ENCODE assay signal across 9 mouse cellular contexts in the genomic region with DNA sequence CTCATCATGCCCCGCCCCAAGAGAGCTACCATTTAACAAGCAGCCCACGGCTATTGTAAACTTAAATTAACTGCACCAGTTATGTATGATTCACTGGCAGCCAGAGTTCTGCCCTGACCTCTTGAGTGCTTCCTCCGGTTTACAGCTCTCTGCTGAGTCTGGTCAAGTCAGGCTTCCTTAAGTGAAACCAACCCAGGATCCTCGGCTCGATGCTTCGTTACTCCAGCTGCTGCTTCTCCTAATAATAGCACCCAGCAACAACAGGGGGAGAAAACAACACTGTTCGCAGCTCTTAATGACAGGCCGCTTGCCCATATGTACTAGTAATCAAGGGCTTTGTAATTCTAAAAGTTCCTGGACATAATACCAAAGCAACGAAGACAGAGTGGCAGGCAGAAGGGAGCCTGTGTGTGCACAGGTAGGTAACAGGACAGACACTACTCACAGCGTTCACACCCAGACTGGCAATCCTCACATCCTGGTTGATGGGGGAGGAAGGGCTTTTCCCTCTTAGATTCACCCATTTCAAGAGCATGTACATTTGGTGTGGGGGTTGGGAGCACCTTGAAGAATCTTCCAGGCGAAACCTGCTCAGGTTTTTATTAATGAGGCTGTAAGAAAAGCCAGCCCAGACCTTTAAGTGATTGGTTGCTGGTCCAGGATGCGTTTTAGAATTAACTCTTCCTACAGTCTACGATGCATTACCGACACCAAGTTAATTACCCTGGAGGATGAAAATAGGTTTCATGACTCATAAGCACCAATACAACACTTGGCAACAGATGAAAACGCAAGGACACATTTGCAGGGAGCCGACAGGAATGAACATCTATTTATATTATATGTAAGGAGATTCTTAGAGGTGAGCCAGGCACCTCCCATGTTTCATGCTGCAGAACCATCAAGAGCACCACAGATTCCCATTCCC. TPM values are rescaled to one million over a fixed set of nuclear protein-coding genes. Genes with fewer than 3 reads are reported as not detected.
A peak's percentile ranks its signal among the peaks of the same experiment; 100 is the strongest.
DNase-seq lines count a peak whose midpoint lies in the region; ATAC-seq and TF ChIP-seq lines count a peak whose summit lies in the region.
"Had no signal": no experiment of that assay in that cellular context is flagged by ENCODE, and none has a peak within 500 bp of the region (broad histone marks: within the 10 kb centered on the region; RNA-seq: fewer than 3 reads in every experiment).

No protein-coding gene starts in this region.

- H3K36me3 ChIP-seq in hindbrain, postnatal 0 days (ENCODE audit: insufficient read depth, low read length): no peaks in the 10 kb centered on the region
- H3K36me3 ChIP-seq in neural tube, embryonic 13.5 days: 0 out of 2 replicates have a peak, but pooled peaks cover 4% of the 10 kb centered on the region

- no peaks in the 10 kb centered on the region for H3K27me3 ChIP-seq in hindbrain, postnatal 0 days (ENCODE audit: insufficient read depth, low read length)
- no peaks in the 10 kb centered on the region for H3K27me3 ChIP-seq in neural tube, embryonic 13.5 days

- no peak for TF ChIP-seq CTCF in layer of hippocampus, adult 2 months (conservative IDR thresholded peaks at IDR 0.05)
- TF ChIP-seq CTCF in bone marrow, adult 2 months (IDR thresholded peaks at IDR 0.05; ENCODE audit: control insufficient read depth, insufficient read depth, low read length): no peak
- no peak for TF ChIP-seq CTCF in hindbrain, postnatal 0 days (IDR thresholded peaks at IDR 0.05; ENCODE audit: low read depth)
- TF ChIP-seq CTCF in lung, adult 2 months (IDR thresholded peaks at IDR 0.05; ENCODE audit: insufficient read depth, low read length): no peak

- H3K9ac ChIP-seq in hindbrain, postnatal 0 days (replicated peaks; ENCODE audit: low read length): no peak overlapping the region
- 0 out of 2 replicates have a peak overlapping the region, but pooled peaks have one; percentile 36 for H3K9ac ChIP-seq in neural tube, embryonic 13.5 days

- no peaks in the 10 kb centered on the region for H3K9me3 ChIP-seq in hindbrain, postnatal 0 days (ENCODE audit: low read length)
- H3K9me3 ChIP-seq in neural tube, embryonic 13.5 days: no peaks in the 10 kb centered on the region

- peaks cover 2% of the 10 kb centered on the region; the same call in 1 of the 2 replicates for H3K4me1 ChIP-seq in bone marrow, adult 2 months (ENCODE audit: control insufficient read depth, insufficient read depth, low read length)
- no peaks in the 10 kb centered on the region; the same call in 1 of the 2 replicates for H3K4me1 ChIP-seq in hindbrain, postnatal 0 days (ENCODE audit: insufficient read depth, low read length)
- peaks cover 35% of the 10 kb centered on the region for H3K4me1 ChIP-seq in neural tube, embryonic 13.5 days (replicated peaks)
- H3K4me1 ChIP-seq in lung, adult 2 months (ENCODE audit: control insufficient read depth, insufficient read depth, low read length): peaks cover 15% of the 10 kb centered on the region

- no peak for TF ChIP-seq POLR2A in bone marrow, adult 2 months (IDR thresholded peaks at IDR 0.05; ENCODE audit: borderline replicate concordance, control insufficient read depth, low read depth, low read length)
- no peak for TF ChIP-seq POLR2A in lung, adult 2 months (IDR thresholded peaks at IDR 0.05; ENCODE audit: borderline replicate concordance, extremely low read depth, low read depth, low read length)

- H3K27ac ChIP-seq in layer of hippocampus, adult 2 months: peak overlapping the region; percentile 67
- H3K27ac ChIP-seq in bone marrow, adult 2 months (ENCODE audit: control insufficient read depth, insufficient read depth, low read depth, low read length, poor library complexity): peak overlapping the region; percentile 44; the same call in 1 of the 2 replicates
- H3K27ac ChIP-seq in hindbrain, postnatal 0 days: peak overlapping the region; percentile 32; the same call in 1 of the 2 replicates
- peak overlapping the region; percentile 81 for H3K27ac ChIP-seq in neural tube, embryonic 13.5 days (replicated peaks)

- 54% methylated on average over 16 of the region's 16 CpGs for WGBS in bone marrow, adult 2 months
- 53% methylated on average over 16 of the region's 16 CpGs for whole genome bisulfite sequencing in hindbrain, postnatal 0 days
- 46% methylated on average over 16 of the region's 16 CpGs for WGBS in neural tube, embryonic 13.5 days
- WGBS in lung, adult 2 months: 48% methylated on average over 16 of the region's 16 CpGs

- ATAC-seq in hindbrain, postnatal 0 days: no peak
- ATAC-seq in neural tube, embryonic 13.5 days (ENCODE audit: low read depth): no peak

- peak overlapping the region; percentile 56 for H3K4me2 ChIP-seq in hindbrain, postnatal 0 days (ENCODE audit: low read depth, low read length)
- peak overlapping the region; percentile 95 for H3K4me2 ChIP-seq in neural tube, embryonic 13.5 days

- DNase-seq in layer of hippocampus, adult 2 months (ENCODE audit: low spot score in 2 of 2): no peak
- no peak for DNase-seq in layer of hippocampus, postnatal 10 days (ENCODE audit: low spot score in 2 of 2)
- peak; percentile 49 for DNase-seq in hindbrain, postnatal 0 days (ENCODE audit: low spot score)
- no peak for DNase-seq in retina, postnatal 1 day
- DNase-seq in lung, adult 2 months: no peak
- DNase-seq in thymus, postnatal 4 days: no peak
- DNase-seq: thymus, postnatal 14 days had no signal

- no peak overlapping the region; the same call in 1 of the 2 replicates for H3K4me3 ChIP-seq in layer of hippocampus, adult 2 months
- no peak overlapping the region for H3K4me3 ChIP-seq in bone marrow, adult 2 months (replicated peaks; ENCODE audit: control insufficient read depth, low read depth, low read length)
- H3K4me3 ChIP-seq in hindbrain, postnatal 0 days (ENCODE audit: low read length): no peak overlapping the region
- H3K4me3 ChIP-seq in neural tube, embryonic 13.5 days: peak overlapping the region; percentile 98; the same call in 1 of the 2 replicates
- no peak overlapping the region for H3K4me3 ChIP-seq in lung, adult 2 months (replicated peaks; ENCODE audit: extremely low read depth, low read depth, low read length)

RNA-seq across cellular contexts. Expression of a gene that starts 5.9 kb away (rescaled TPM):
- total RNA-seq in layer of hippocampus, adult 2 months (2021): 10 to 100 TPM; 69.8 to 70.2 TPM
- total RNA-seq in layer of hippocampus, postnatal 10 days (2021): 10 to 100 TPM; 77.9 to 81.5 TPM
- 1.7 and 3.4 TPM in 2 replicates for polyA plus RNA-seq in bone marrow, adult 2 months (2011; ENCODE audit: insufficient read depth, insufficient read length, low replicate concordance, missing spikeins)
- total RNA-seq in hindbrain, postnatal 0 days (2014; rRNA removed): 146 and 159 TPM in 2 replicates
- 59.4 and 66.9 TPM in 2 replicates for polyA plus RNA-seq in hindbrain, postnatal 0 days (2015; fragmentation: Nextera tagmentation; extraction: Ambion mirVana)
- polyA plus RNA-seq in neural tube, embryonic 13.5 days (2015; fragmentation: Nextera tagmentation; extraction: Ambion mirVana): 59.9 and 60.7 TPM in 2 replicates
- polyA plus RNA-seq in lung, adult 2 months (2012; rRNA removed): 50.0 and 79.4 TPM in 2 replicates

Comparison
In these comparisons a context has a peak if more than half of its experiments do, and no peak if none do; other contexts are left out.
1. RNA of a gene that starts 5.9 kb away (polyA plus RNA-seq): 59.4 to 66.9 TPM in hindbrain, postnatal 0 days, 59.9 to 60.7 TPM in neural tube, embryonic 13.5 days and 50.0 to 79.4 TPM in lung, adult 2 months; 1.7 to 3.4 TPM in bone marrow, adult 2 months; every median in the first group is over 10 times any median in the second.
2. Peak in every context shown above with its lines, with median percentiles within 50 percentile points of each other: H3K27ac ChIP-seq.